In the genomic region with DNA sequence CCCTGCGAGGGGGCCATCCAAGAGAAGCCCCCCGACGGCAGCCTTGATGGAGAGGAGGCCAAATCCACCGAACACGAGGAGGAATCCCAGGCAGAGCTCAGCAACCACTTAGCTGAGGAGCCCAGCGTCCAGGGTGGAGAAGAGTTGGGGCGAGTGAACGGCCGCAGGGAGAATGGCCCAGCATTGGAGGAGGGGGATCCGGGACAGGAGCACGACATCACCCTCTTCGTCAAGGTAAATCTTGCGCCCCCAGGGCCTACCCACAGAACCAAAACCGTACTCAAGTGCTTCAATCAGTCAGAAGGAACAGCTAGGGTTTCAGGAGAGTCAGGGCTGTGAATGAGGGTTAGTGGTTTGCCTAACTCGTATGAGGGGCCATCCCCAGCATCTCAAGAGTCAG, we compare ENCODE assay signal across 9 mouse cellular contexts. TPM values are rescaled to one million over a fixed set of nuclear protein-coding genes. Genes with fewer than 3 reads are reported as not detected.
DNase-seq lines count a peak whose midpoint lies in the region; ATAC-seq lines count a peak whose summit lies in the region.
"Had no signal": no experiment of that assay in that cellular context is flagged by ENCODE, and none has a peak within 500 bp of the region (broad histone marks: within the 10 kb centered on the region; RNA-seq: fewer than 3 reads in every experiment).

No protein-coding gene starts in this region.

- no peak for ATAC-seq in heart, embryonic 16.5 days (replicated peaks; ENCODE audit: extremely low read depth, insufficient read depth, low FRiP score)
- ATAC-seq in forebrain, embryonic 11.5 days (replicated peaks; ENCODE audit: low FRiP score): no peak
- ATAC-seq in limb, embryonic 12.5 days (ENCODE audit: insufficient number of reproducible peaks, insufficient read depth, low FRiP score, low TSS enrichment, low read depth): no peak
- no peak for ATAC-seq in neural tube, embryonic 13.5 days (ENCODE audit: low read depth)

- H3K4me1 ChIP-seq in heart, embryonic 16.5 days (ENCODE audit: control insufficient read depth, insufficient read depth, low read length): peaks cover 12% of the 10 kb centered on the region
- H3K4me1 ChIP-seq in forebrain, embryonic 11.5 days (replicated peaks; ENCODE audit: control insufficient read depth, insufficient read depth, low read length): peaks cover 6% of the 10 kb centered on the region; the same call in 1 of the 2 replicates
- H3K4me1 ChIP-seq in limb, embryonic 12.5 days (replicated peaks): peaks cover 19% of the 10 kb centered on the region
- peaks cover 18% of the 10 kb centered on the region for H3K4me1 ChIP-seq in neural tube, embryonic 13.5 days (replicated peaks)

- peak overlapping the region; percentile 96 for H3K4me2 ChIP-seq in heart, embryonic 16.5 days (ENCODE audit: low read depth, low read length)
- H3K4me2 ChIP-seq in forebrain, embryonic 11.5 days (ENCODE audit: low read depth, low read length, severe bottlenecking): peak overlapping the region; percentile 91
- H3K4me2 ChIP-seq in limb, embryonic 12.5 days: peak overlapping the region; percentile 97
- peak overlapping the region; percentile 91 for H3K4me2 ChIP-seq in neural tube, embryonic 13.5 days

- peak overlapping the region; percentile 71 for H3K4me3 ChIP-seq in heart, embryonic 16.5 days (ENCODE audit: low read length)
- H3K4me3 ChIP-seq in forebrain, embryonic 11.5 days (ENCODE audit: low read depth, low read length): peak overlapping the region; percentile 48
- H3K4me3 ChIP-seq in limb, embryonic 12.5 days (replicated peaks): peak overlapping the region; percentile 60
- H3K4me3 ChIP-seq in neural tube, embryonic 13.5 days: peak overlapping the region; percentile 46

- H3K36me3 ChIP-seq in heart, embryonic 16.5 days (ENCODE audit: control insufficient read depth, insufficient read depth): no peaks in the 10 kb centered on the region
- H3K36me3 ChIP-seq in forebrain, embryonic 11.5 days (ENCODE audit: control insufficient read depth, insufficient read depth, low read length): no peaks in the 10 kb centered on the region
- no peaks in the 10 kb centered on the region for H3K36me3 ChIP-seq in limb, embryonic 12.5 days
- no peaks in the 10 kb centered on the region for H3K36me3 ChIP-seq in neural tube, embryonic 13.5 days

- intact Hi-C loops in heart, postnatal 36 days (cut with DNase I): no loop called here

- 23% methylated on average over 15 of the region's 15 CpGs for WGBS in heart, embryonic 16.5 days
- whole genome bisulfite sequencing in forebrain, embryonic 11.5 days: 17% methylated on average over 15 of the region's 15 CpGs
- WGBS in limb, embryonic 12.5 days: 16% methylated on average over 15 of the region's 15 CpGs
- WGBS in neural tube, embryonic 13.5 days: 20% methylated on average over 15 of the region's 15 CpGs

- peak overlapping the region; percentile 72 for H3K9ac ChIP-seq in heart, embryonic 16.5 days (ENCODE audit: low read length)
- H3K9ac ChIP-seq in forebrain, embryonic 11.5 days (ENCODE audit: low read length): peak overlapping the region; percentile 45
- H3K9ac ChIP-seq in limb, embryonic 12.5 days (replicated peaks): peak overlapping the region; percentile 52; the same call in 1 of the 2 replicates
- H3K9ac ChIP-seq in neural tube, embryonic 13.5 days: peak overlapping the region; percentile 65; the same call in 1 of the 2 replicates

- DNase-seq in heart, postnatal 36 days: no peak
- DNase-seq in forebrain, embryonic 11.5 days (ENCODE audit: low spot score): no peak
- DNase-seq in adrenal gland, postnatal 10 days: no peak
- no peak for DNase-seq in layer of hippocampus, adult 9-11 months
- no peak for DNase-seq in spleen, postnatal 10 days (ENCODE audit: low spot score in 2 of 2)
- DNase-seq: adrenal gland, adult 2 months had no signal

- peaks cover 47% of the 10 kb centered on the region for H3K27me3 ChIP-seq in heart, embryonic 16.5 days (ENCODE audit: control insufficient read depth, insufficient read depth, low read length)
- H3K27me3 ChIP-seq in forebrain, embryonic 11.5 days (ENCODE audit: control insufficient read depth, insufficient read depth, low read length): peaks cover 32% of the 10 kb centered on the region
- peaks cover 64% of the 10 kb centered on the region for H3K27me3 ChIP-seq in limb, embryonic 12.5 days
- H3K27me3 ChIP-seq in neural tube, embryonic 13.5 days: peaks cover 60% of the 10 kb centered on the region

- no peaks in the 10 kb centered on the region; the same call in 1 of the 2 replicates for H3K9me3 ChIP-seq in heart, embryonic 16.5 days (replicated peaks; ENCODE audit: control insufficient read depth, low read length)
- H3K9me3 ChIP-seq in forebrain, embryonic 11.5 days (ENCODE audit: control insufficient read depth, low read length): no peaks in the 10 kb centered on the region
- no peaks in the 10 kb centered on the region for H3K9me3 ChIP-seq in limb, embryonic 12.5 days
- no peaks in the 10 kb centered on the region for H3K9me3 ChIP-seq in neural tube, embryonic 13.5 days

- no peak overlapping the region for H3K27ac ChIP-seq in heart, embryonic 16.5 days (ENCODE audit: low read length)
- H3K27ac ChIP-seq in forebrain, embryonic 11.5 days (ENCODE audit: low read depth, low read length): no peak overlapping the region
- H3K27ac ChIP-seq in limb, embryonic 12.5 days: no peak overlapping the region
- no peak overlapping the region for H3K27ac ChIP-seq in neural tube, embryonic 13.5 days (replicated peaks)

RNA-seq across cellular contexts. Expression of a gene that starts 13.8 kb away (rescaled TPM):
- 1.9 and 3.4 TPM in 2 replicates for polyA plus RNA-seq in heart, embryonic 16.5 days (2015; fragmentation: Nextera tagmentation; extraction: Ambion mirVana)
- total RNA-seq in heart, postnatal 36 days (2021): under 1 TPM; 0.08 to 0.25 TPM
- 3.1 and 4.1 TPM in 2 replicates for polyA plus RNA-seq in forebrain, embryonic 11.5 days (2014; fragmentation: Nextera tagmentation; extraction: Ambion mirVana)
- 1.2 and 1.9 TPM in 2 replicates for polyA plus RNA-seq in limb, embryonic 12.5 days (2016; fragmentation: Nextera tagmentation; extraction: Ambion mirVana)
- 0.54 and 2.1 TPM in 2 replicates for polyA plus RNA-seq in neural tube, embryonic 13.5 days (2015; fragmentation: Nextera tagmentation; extraction: Ambion mirVana)
- under 1 TPM; 0.12 to 0.30 TPM for total RNA-seq in adrenal gland, postnatal 10 days (2021)

RNA-seq across cellular contexts. Expression of a gene that starts 28.7 kb away (rescaled TPM):
- polyA plus RNA-seq in heart, embryonic 16.5 days (2015; fragmentation: Nextera tagmentation; extraction: Ambion mirVana): 80.7 and 89.2 TPM in 2 replicates
- total RNA-seq in heart, postnatal 36 days (2021): 10 to 100 TPM; 50.8 to 99.4 TPM
- polyA plus RNA-seq in forebrain, embryonic 11.5 days (2014; fragmentation: Nextera tagmentation; extraction: Ambion mirVana): 37.4 and 46.9 TPM in 2 replicates
- 32.3 and 32.6 TPM in 2 replicates for polyA plus RNA-seq in limb, embryonic 12.5 days (2016; fragmentation: Nextera tagmentation; extraction: Ambion mirVana)
- 51.7 and 60.2 TPM in 2 replicates for polyA plus RNA-seq in neural tube, embryonic 13.5 days (2015; fragmentation: Nextera tagmentation; extraction: Ambion mirVana)
- 10 to 100 TPM; 21.7 to 22.2 TPM for total RNA-seq in adrenal gland, postnatal 10 days (2021)
